ENCODE assay signal across 16 mouse cellular contexts in the genomic region with DNA sequence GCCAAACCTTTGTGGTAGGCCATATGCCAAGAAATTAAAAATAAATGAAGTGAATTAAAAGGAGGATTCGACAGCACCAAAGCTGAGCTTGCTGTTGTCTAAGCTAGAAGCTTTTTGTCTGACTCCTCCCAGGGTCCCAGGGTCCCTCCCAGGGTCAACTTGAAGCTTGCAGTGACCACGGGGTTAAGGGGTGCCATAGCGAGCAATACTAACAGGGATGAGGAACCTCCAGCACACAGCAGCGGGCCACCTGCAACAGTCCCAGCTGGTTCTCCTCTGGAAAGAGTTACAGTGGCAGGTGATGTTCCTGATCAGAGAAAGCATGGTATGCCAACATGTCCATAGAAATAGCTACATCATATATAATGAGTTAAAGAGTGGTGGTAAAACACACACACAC.
"Had no signal": no experiment of that assay in that cellular context is flagged by ENCODE, and none has a peak within 500 bp of the region (broad histone marks: within the 10 kb centered on the region; RNA-seq: fewer than 3 reads in every experiment).

No protein-coding gene starts in this region.

- H3K9me3 ChIP-seq: neural tube, embryonic 13.5 days; neural tube, embryonic 15.5 days; stomach, embryonic 15.5 days had no signal

- H3K4me2 ChIP-seq: neural tube, embryonic 13.5 days; neural tube, embryonic 15.5 days; stomach, embryonic 15.5 days had no signal

- H3K4me1 ChIP-seq: stomach, embryonic 15.5 days had no signal

- H3K9ac ChIP-seq: neural tube, embryonic 13.5 days; neural tube, embryonic 15.5 days; stomach, embryonic 15.5 days had no signal

- H3K27ac ChIP-seq: neural tube, embryonic 13.5 days; neural tube, embryonic 15.5 days; stomach, embryonic 15.5 days; stomach, postnatal 0 days had no signal

- H3K4me3 ChIP-seq: neural tube, embryonic 13.5 days; neural tube, embryonic 15.5 days; stomach, embryonic 15.5 days had no signal

- H3K27me3 ChIP-seq: neural tube, embryonic 15.5 days; stomach, embryonic 15.5 days had no signal

- H3K36me3 ChIP-seq: neural tube, embryonic 13.5 days; neural tube, embryonic 15.5 days; stomach, embryonic 15.5 days had no signal

- DNase-seq: retina, postnatal 1 day; right cerebral cortex, adult 18-20 months; right cerebral cortex, postnatal 14 days; right cerebral cortex, postnatal 25 days; right cerebral cortex, postnatal 4 days; spleen, adult 18-20 months; thymus, adult 18-20 months; thymus, adult 2 months; thymus, postnatal 14 days; thymus, postnatal 25 days; thymus, postnatal 36 days; thymus, postnatal 4 days had no signal
